17 mouse cellular contexts compared by ENCODE assay signal in genomic region chr6:111512359-111512758, GRCm38 (mm10).
A peak's percentile ranks its signal among the peaks of the same experiment; 100 is the strongest.
DNase-seq lines count a peak whose midpoint lies in the region; ATAC-seq lines count a peak whose summit lies in the region.
"Had no signal": no experiment of that assay in that cellular context is flagged by ENCODE, and none has a peak within 500 bp of the region (broad histone marks: within the 10 kb centered on the region; RNA-seq: fewer than 3 reads in every experiment).

No protein-coding gene starts in this region.

- H3K36me3 ChIP-seq in forebrain, embryonic 14.5 days (ENCODE audit: control insufficient read depth, insufficient read depth, low read length): no peaks in the 10 kb centered on the region
- H3K36me3 ChIP-seq in midbrain, embryonic 13.5 days: no peaks in the 10 kb centered on the region
- H3K36me3 ChIP-seq: embryonic facial prominence, embryonic 12.5 days; heart, embryonic 15.5 days; limb, embryonic 12.5 days; liver, embryonic 15.5 days had no signal

- no peak overlapping the region for H3K27ac ChIP-seq in forebrain, embryonic 14.5 days (ENCODE audit: low read depth, low read length)
- H3K27ac ChIP-seq in midbrain, embryonic 13.5 days: no peak overlapping the region
- H3K27ac ChIP-seq: embryonic facial prominence, embryonic 12.5 days; heart, embryonic 15.5 days; limb, embryonic 12.5 days; liver, embryonic 15.5 days had no signal

- H3K9me3 ChIP-seq in forebrain, embryonic 14.5 days (replicated peaks; ENCODE audit: control insufficient read depth, low read length): no peaks in the 10 kb centered on the region
- H3K9me3 ChIP-seq in midbrain, embryonic 13.5 days: no peaks in the 10 kb centered on the region
- H3K9me3 ChIP-seq: embryonic facial prominence, embryonic 12.5 days; heart, embryonic 15.5 days; limb, embryonic 12.5 days; liver, embryonic 15.5 days had no signal

- peaks cover 5% of the 10 kb centered on the region; the same call in 1 of the 2 replicates for H3K4me1 ChIP-seq in forebrain, embryonic 14.5 days (ENCODE audit: control insufficient read depth, insufficient read depth, low read length)
- H3K4me1 ChIP-seq in midbrain, embryonic 13.5 days (replicated peaks): peaks cover 14% of the 10 kb centered on the region
- H3K4me1 ChIP-seq: embryonic facial prominence, embryonic 12.5 days; heart, embryonic 15.5 days; limb, embryonic 12.5 days; liver, embryonic 15.5 days had no signal

- DNase-seq in left cerebral cortex, postnatal 25 days (ENCODE audit: low spot score in 2 of 2): peak; percentile 6 to 43
- no peak for DNase-seq in left cerebral cortex, adult 18-20 months (ENCODE audit: low spot score in 2 of 2)
- DNase-seq in brain, adult 2 months (ENCODE audit: low read depth, low spot score): peak; percentile 70
- peak; percentile 62 for DNase-seq in forebrain, embryonic 14.5 days (ENCODE audit: low spot score)
- DNase-seq in kidney, postnatal 14 days: no peak
- DNase-seq in layer of hippocampus, adult 9-10 months (ENCODE audit: low spot score): no peak
- DNase-seq in ovary, postnatal 14 days (ENCODE audit: low spot score): no peak
- DNase-seq: adrenal gland, postnatal 14 days; cerebellum, postnatal 10 days; kidney, postnatal 25 days; retina, postnatal 1 day; thymus, adult 18-20 months had no signal

- H3K4me3 ChIP-seq in forebrain, embryonic 14.5 days (ENCODE audit: low read depth, low read length): no peak overlapping the region
- H3K4me3 ChIP-seq in midbrain, embryonic 13.5 days (replicated peaks): no peak overlapping the region
- H3K4me3 ChIP-seq: embryonic facial prominence, embryonic 12.5 days; heart, embryonic 15.5 days; limb, embryonic 12.5 days; liver, embryonic 15.5 days had no signal

- H3K9ac ChIP-seq in forebrain, embryonic 14.5 days (ENCODE audit: low read length): no peak overlapping the region
- H3K9ac ChIP-seq in midbrain, embryonic 13.5 days (replicated peaks): no peak overlapping the region
- H3K9ac ChIP-seq: embryonic facial prominence, embryonic 12.5 days; heart, embryonic 15.5 days; limb, embryonic 12.5 days; liver, embryonic 15.5 days had no signal

- WGBS in forebrain, embryonic 14.5 days: 33% methylated on average over 2 of the region's 2 CpGs
- WGBS in midbrain, embryonic 13.5 days: 31% methylated on average over 2 of the region's 2 CpGs

- peak; percentile 43 for ATAC-seq in forebrain, embryonic 14.5 days
- peak; percentile 50; the same call in 1 of the 2 replicates for ATAC-seq in midbrain, embryonic 13.5 days

- H3K4me2 ChIP-seq in forebrain, embryonic 14.5 days (ENCODE audit: low read length): no peak overlapping the region
- H3K4me2 ChIP-seq in midbrain, embryonic 13.5 days (replicated peaks): no peak overlapping the region
- H3K4me2 ChIP-seq: embryonic facial prominence, embryonic 12.5 days; heart, embryonic 15.5 days; limb, embryonic 12.5 days; liver, embryonic 15.5 days had no signal

- no peaks in the 10 kb centered on the region for H3K27me3 ChIP-seq in forebrain, embryonic 14.5 days (replicated peaks; ENCODE audit: control insufficient read depth, insufficient read depth, low read length)
- H3K27me3 ChIP-seq in midbrain, embryonic 13.5 days: no peaks in the 10 kb centered on the region
- H3K27me3 ChIP-seq: embryonic facial prominence, embryonic 12.5 days; heart, embryonic 15.5 days; limb, embryonic 12.5 days; liver, embryonic 15.5 days had no signal

- intact Hi-C loops in left cerebral cortex, postnatal 25 days (cut with DNase I): no loop called here

Comparison
In these comparisons a context has a peak if more than half of its experiments do, and no peak if none do; other contexts are left out.
1. DNase-seq: peak in left cerebral cortex, postnatal 25 days (2 of 2), brain, adult 2 months (single experiment) and forebrain, embryonic 14.5 days (single experiment); none in left cerebral cortex, adult 18-20 months (0 of 2), kidney, postnatal 14 days (single experiment), layer of hippocampus, adult 9-10 months (single experiment) and ovary, postnatal 14 days (single experiment).